Mouse (Mus musculus) limb, embryonic 14.5 days (tissue): ENCODE results near the gene Mylk. TPM values are rescaled to one million over a fixed set of nuclear protein-coding genes. Genes with fewer than 3 reads are reported as not detected.
A peak's percentile ranks its signal among the peaks of the same experiment; 100 is the strongest.

Experiments
- ATAC-seq: fragments of 200-750 bp; cut with Nextera tagmentation; 2 replicates; pipeline ENCODE4 v1.8.0; 2017; ENCODE audit warnings: low read depth, moderate number of reproducible peaks, moderate TSS enrichment; ENCODE audit not compliant: low FRiP score
- DNase-seq: peaks from one replicate; pipeline ENCODE4 v3.0.0-alpha.2; 2015; ENCODE audit warnings: low spot score
- H3K27ac ChIP-seq: fragments of 300-500 bp; sonication (generic); replicated peaks from 2 replicates; pipeline ENCODE4 v1.5.1; 2014; ENCODE audit warnings: low read depth, mild to moderate bottlenecking, low read length, moderate library complexity, mixed read lengths
- H3K27me3 ChIP-seq: fragments of 300-500 bp; sonication (generic); 2 replicates; pipeline ENCODE4 v1.6.1; 2014; ENCODE audit warnings: low read length, mixed read lengths; ENCODE audit not compliant: control insufficient read depth, insufficient read depth
- H3K36me3 ChIP-seq: fragments of 300-500 bp; sonication (generic); 2 replicates; pipeline ENCODE4 v1.6.1; 2014; ENCODE audit warnings: mild to moderate bottlenecking, low read length, moderate library complexity, mixed read lengths; ENCODE audit not compliant: control insufficient read depth, insufficient read depth
- H3K4me1 ChIP-seq: fragments of 300-500 bp; sonication (generic); 2 replicates; pipeline ENCODE4 v1.6.1; 2014; ENCODE audit warnings: antibody characterized with exemption, low read length, mixed read lengths; ENCODE audit not compliant: control insufficient read depth, insufficient read depth
- H3K4me2 ChIP-seq: fragments of 300-500 bp; sonication (generic); replicated peaks from 2 replicates; pipeline ENCODE4 v1.6.1; 2014; ENCODE audit warnings: low read depth, mild to moderate bottlenecking, low read length, moderate library complexity; ENCODE audit not compliant: severe bottlenecking
- H3K4me3 ChIP-seq: fragments of 300-500 bp; sonication (generic); replicated peaks from 2 replicates; pipeline ENCODE4 v1.5.1; 2014; ENCODE audit warnings: low read length
- H3K9ac ChIP-seq: fragments of 300-500 bp; sonication (generic); 2 replicates; pipeline ENCODE4 v1.6.1; 2014; ENCODE audit warnings: mild to moderate bottlenecking, low read depth, low read length, moderate library complexity; ENCODE audit not compliant: severe bottlenecking
- H3K9me3 ChIP-seq: fragments of 300-500 bp; sonication (generic); 2 replicates; pipeline ENCODE4 v1.6.1; 2016; ENCODE audit warnings: low read length; ENCODE audit not compliant: control insufficient read depth
- POLR2A ChIP-seq: fragments of 200-500 bp; IDR thresholded peaks from 2 replicates; pipeline ENCODE4 v1.8.0; 2012; ENCODE audit warnings: inconsistent platforms, mild to moderate bottlenecking, moderate library complexity, borderline replicate concordance; ENCODE audit not compliant: insufficient read depth, insufficient read length; ENCODE audit errors: extremely low read depth
- WGBS: fragments of 180-500 bp; shearing (Covaris S2); extraction: QIAGEN DNeasy Blood & Tissue Kit; methylation state at CpG from one replicate; pipeline ENCODE4 v1.1.7; 2014; 5-methylcytosine and 5-hydroxymethylcytosine counted together
- polyA plus RNA-seq, 2 experiments: library from polyadenylated mRNA; depleted of rRNA in 1 of 2; stranded (reverse) in 1 of 2; unstranded in 1 of 2; fragments of >200 nt; fragmentation: Nextera tagmentation in 1 of 2; extraction: Ambion mirVana in 1 of 2; gene quantifications; 2 replicates each; pipeline versions ENCODE4 v1.2.1 to v1.2.3; 2012 to 2014

Mylk gene
- polyA plus RNA-seq, 2 experiments = 14.9 to 17.0 TPM

DNA sequence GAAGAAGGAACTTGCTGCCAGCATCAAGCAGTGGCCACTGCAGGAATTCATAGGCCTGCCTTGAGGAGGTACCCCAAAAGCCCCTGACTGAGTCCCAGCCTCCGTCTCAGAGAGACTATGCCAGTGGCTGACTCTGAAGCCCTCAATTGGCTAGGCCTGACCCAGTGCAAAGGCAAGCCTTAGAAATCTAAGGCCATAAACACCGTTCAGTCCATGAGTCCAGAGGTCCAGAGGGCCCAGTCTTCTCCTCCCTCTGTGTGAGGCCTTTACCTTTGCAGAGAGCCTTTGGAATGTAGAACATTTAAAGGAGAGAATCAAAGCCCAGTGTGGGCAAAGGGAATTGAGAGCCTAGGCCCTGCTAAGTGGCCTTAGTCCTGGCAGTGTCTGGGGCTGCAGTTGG is 193.2 kb downstream of the Mylk start:
- WGBS = 77% methylated on average over 2 of the region's 2 CpGs
- Histone ChIP-seq H3K27me3 (no peaks in the 10 kb centered on the region), H3K4me1 (peaks cover 62% of the 10 kb centered on the region), H3K9ac (no peak overlapping the region), H3K27ac (no peak overlapping the region), H3K4me3 (no peak overlapping the region), H3K9me3 (no peaks in the 10 kb centered on the region), H3K4me2 (no peak overlapping the region), H3K36me3 (no peaks in the 10 kb centered on the region)
- no peak for TF ChIP-seq POLR2A
- ATAC-seq (no peak), DNase-seq (no peak)

- DNase-seq (no peak), ATAC-seq (no peak)
- no peak for TF ChIP-seq POLR2A
- Histone ChIP-seq H3K36me3 (no peaks in the 10 kb centered on the region), H3K4me1 (peaks cover 57% of the 10 kb centered on the region), H3K4me2 (no peak overlapping the region), H3K27ac (0 out of 2 replicates have a peak overlapping the region, but pooled peaks have one; percentile 44), H3K27me3 (no peaks in the 10 kb centered on the region), H3K9me3 (no peaks in the 10 kb centered on the region), H3K9ac (no peak overlapping the region), H3K4me3 (no peak overlapping the region)
- WGBS = 53% methylated on average over 5 of the region's 5 CpGs
Measured at GRCm38 (mm10) chr16:34939951-34940350, 194.9 kb downstream of the Mylk start.

DNA sequence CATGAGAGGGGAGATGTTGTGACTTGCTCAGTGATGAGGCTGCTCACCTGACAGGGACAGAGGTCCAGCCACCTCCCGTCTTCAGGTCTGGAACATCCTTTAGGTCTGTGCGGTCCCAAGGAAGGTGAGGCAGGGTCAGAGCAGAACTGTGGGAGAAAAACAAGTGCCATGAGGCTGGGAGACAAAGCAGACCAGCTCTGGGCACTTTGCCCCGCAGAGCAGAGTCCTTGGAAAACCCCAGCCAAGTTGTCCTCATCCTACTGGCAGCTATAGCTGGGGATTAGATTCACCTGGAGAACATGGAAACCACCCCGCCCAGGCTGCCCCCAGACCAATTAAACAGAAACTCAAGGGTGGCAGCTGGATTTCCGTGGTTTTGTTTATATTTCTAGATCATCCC is 195.4 kb downstream of the Mylk start:
- peaks cover 53% of the 10 kb centered on the region for H3K4me1 ChIP-seq
- 65% methylated on average over 5 of the region's 5 CpGs for WGBS
- no peaks in the 10 kb centered on the region for H3K27me3 ChIP-seq
- ATAC-seq (no peak), DNase-seq (no peak)
- H3K9me3 ChIP-seq = no peaks in the 10 kb centered on the region
- no peak overlapping the region for H3K4me3 ChIP-seq
- TF ChIP-seq POLR2A = no peak
- 0 out of 2 replicates have a peak overlapping the region, but pooled peaks have one; percentile 44 for H3K27ac ChIP-seq
- no peak overlapping the region for H3K9ac ChIP-seq
- no peaks in the 10 kb centered on the region for H3K36me3 ChIP-seq
- no peak overlapping the region for H3K4me2 ChIP-seq

GRCm38 (mm10) chr16:34941915-34942314 is 196.9 kb downstream of the Mylk start:
- Histone ChIP-seq H3K27ac (no peak overlapping the region), H3K4me3 (no peak overlapping the region), H3K36me3 (no peaks in the 10 kb centered on the region), H3K27me3 (no peaks in the 10 kb centered on the region), H3K9ac (no peak overlapping the region), H3K4me2 (no peak overlapping the region), H3K9me3 (no peaks in the 10 kb centered on the region), H3K4me1 (peaks cover 43% of the 10 kb centered on the region)
- 27% methylated on average over 3 of the region's 3 CpGs for WGBS
- no peak for TF ChIP-seq POLR2A
- ATAC-seq (no peak), DNase-seq (no peak)

DNA sequence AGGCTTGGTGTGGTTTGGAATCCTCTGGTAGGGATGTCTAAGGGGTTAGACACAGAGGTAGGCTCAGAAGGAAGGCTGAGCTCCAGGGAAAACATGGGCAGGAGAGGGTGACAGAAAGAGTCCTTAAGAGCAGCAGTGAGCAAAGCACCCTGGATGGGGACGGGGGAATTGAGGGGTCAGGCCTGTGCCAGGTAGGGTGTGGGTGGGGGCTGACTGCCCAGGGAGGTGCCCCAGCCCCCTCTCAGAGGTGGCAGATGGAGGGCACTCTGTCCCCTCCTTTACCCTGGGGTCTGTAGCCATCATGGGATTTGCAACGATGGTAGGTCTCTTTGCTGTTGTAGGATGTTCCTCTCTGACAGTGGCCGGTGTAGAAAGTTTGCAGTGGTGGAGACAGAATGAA is 201.3 kb downstream of the Mylk start:
- Histone ChIP-seq H3K9me3 (no peaks in the 10 kb centered on the region), H3K27ac (no peak overlapping the region), H3K36me3 (no peaks in the 10 kb centered on the region), H3K27me3 (no peaks in the 10 kb centered on the region), H3K4me1 (peaks cover 12% of the 10 kb centered on the region), H3K9ac (no peak overlapping the region), H3K4me2 (no peak overlapping the region), H3K4me3 (no peak overlapping the region)
- TF ChIP-seq POLR2A = no peak
- no peak for ATAC-seq
- DNase-seq = no peak
- 97% methylated on average over 3 of the region's 3 CpGs for WGBS

GRCm38 (mm10) chr16:34950935-34951334 is 205.9 kb downstream of the Mylk start:
- WGBS = 79% methylated on average over 9 of the region's 9 CpGs
- no peak for DNase-seq
- H3K4me1 ChIP-seq = 0 out of 2 replicates have a peak, but pooled peaks cover under 1% of the 10 kb centered on the region
- no peak overlapping the region for H3K4me3 ChIP-seq
- H3K4me2 ChIP-seq = no peak overlapping the region
- no peaks in the 10 kb centered on the region for H3K36me3 ChIP-seq
- no peak for ATAC-seq
- H3K9me3 ChIP-seq = peaks cover 3% of the 10 kb centered on the region; the same call in 1 of the 2 replicates
- H3K27me3 ChIP-seq = no peaks in the 10 kb centered on the region
- no peak for TF ChIP-seq POLR2A
- no peak overlapping the region for H3K27ac ChIP-seq
- H3K9ac ChIP-seq = no peak overlapping the region
